Mouse (Mus musculus): ENCODE data around the gene Tgfa. TPM values are rescaled to one million over a fixed set of nuclear protein-coding genes. Genes with fewer than 3 reads are reported as not detected.

Tgfa gene
- polyA plus RNA-seq, 1 experiment from 2014 or later = 7.5 TPM

DNA sequence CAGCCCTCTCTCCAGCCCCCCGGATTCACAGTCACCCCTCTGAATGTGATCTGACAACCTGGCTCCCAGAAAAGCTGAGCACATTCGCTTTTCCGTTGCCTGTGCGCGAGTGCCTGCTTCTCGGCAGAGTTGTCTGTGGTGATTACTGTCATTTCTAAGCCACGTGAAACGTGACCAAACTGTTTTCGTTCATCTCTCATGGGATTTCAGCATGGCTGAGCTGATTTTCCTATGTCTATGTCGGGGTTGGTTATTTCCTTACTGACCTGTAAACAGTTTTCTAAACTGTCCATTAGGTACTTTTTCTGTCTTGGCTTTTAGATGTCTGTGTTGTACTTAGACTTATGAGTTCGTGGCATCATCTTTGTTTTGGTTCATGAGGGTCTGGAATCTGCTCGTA, 12.0 kb downstream of the Tgfa start:
- Histone ChIP-seq H3K9me3 (ENCODE audit: control insufficient read depth) (no peaks in the 10 kb centered on the region), H3K27ac (ENCODE audit: low read depth, low read length) (no peak overlapping the region), H3K9ac (ENCODE audit: low read depth, low read length) (no peak overlapping the region), H3K4me2 (replicated peaks; ENCODE audit: low read depth) (no peak overlapping the region), H3K36me3 (ENCODE audit: control insufficient read depth, insufficient read depth) (no peaks in the 10 kb centered on the region), H3K4me3 (ENCODE audit: low read depth, low read length) (no peak overlapping the region), H3K27me3 (replicated peaks; ENCODE audit: control insufficient read depth, insufficient read depth, low read length) (no peaks in the 10 kb centered on the region), H3K4me1 (replicated peaks; ENCODE audit: control insufficient read depth, insufficient read depth, low read length) (no peaks in the 10 kb centered on the region)
- WGBS = 81% methylated on average over 12 of the region's 12 CpGs
- ATAC-seq = no peak
- TF ChIP-seq CTCF (IDR thresholded peaks at IDR 0.05; ENCODE audit: low read depth) = no peak

- ATAC-seq = no peak
- no peak overlapping the region for H3K4me2 ChIP-seq (replicated peaks; ENCODE audit: low read depth)
- WGBS = 55% methylated on average over 17 of the region's 17 CpGs
Measured at GRCm38 (mm10) chr6:86209133-86210016, 14.4 kb downstream of the Tgfa start.

DNA sequence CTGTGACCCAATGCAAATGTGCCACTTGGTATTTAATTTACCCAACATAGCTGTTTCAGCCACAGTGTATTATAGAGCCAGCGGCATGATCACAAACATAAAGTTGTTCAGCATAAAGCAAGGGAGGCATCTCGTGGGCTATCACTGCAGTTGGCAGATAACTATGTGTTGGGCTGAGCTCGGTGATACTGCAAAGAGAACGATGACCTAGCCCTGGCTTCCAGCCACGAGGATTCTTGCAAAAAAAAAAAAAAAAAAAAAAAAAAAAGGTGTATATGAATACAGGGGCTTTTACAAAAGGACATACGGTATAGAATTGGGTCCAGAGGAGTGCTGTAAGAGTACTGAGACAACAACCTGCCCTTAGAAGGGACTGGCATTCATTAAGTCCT, 15.0 kb downstream of the Tgfa start:
- H3K27me3 ChIP-seq (replicated peaks; ENCODE audit: control insufficient read depth, insufficient read depth, low read length) = no peaks in the 10 kb centered on the region
- no peak for ATAC-seq
- H3K9ac ChIP-seq (ENCODE audit: low read depth, low read length) = no peak overlapping the region
- no peak overlapping the region for H3K4me3 ChIP-seq (ENCODE audit: low read depth, low read length)
- TF ChIP-seq CTCF (IDR thresholded peaks at IDR 0.05; ENCODE audit: low read depth) = no peak
- H3K27ac ChIP-seq (ENCODE audit: low read depth, low read length) = no peak overlapping the region
- no peaks in the 10 kb centered on the region for H3K4me1 ChIP-seq (replicated peaks; ENCODE audit: control insufficient read depth, insufficient read depth, low read length)
- H3K9me3 ChIP-seq (ENCODE audit: control insufficient read depth) = no peaks in the 10 kb centered on the region
- no peak overlapping the region for H3K4me2 ChIP-seq (replicated peaks; ENCODE audit: low read depth)
- no peaks in the 10 kb centered on the region for H3K36me3 ChIP-seq (ENCODE audit: control insufficient read depth, insufficient read depth)
- 50% methylated on average over 6 of the region's 6 CpGs for WGBS

More at GRCm38 (mm10) chr6:86209133-86210016, 14.4 kb downstream of the Tgfa start:
- Histone ChIP-seq H3K36me3 (ENCODE audit: control insufficient read depth, insufficient read depth) (no peaks in the 10 kb centered on the region), H3K4me1 (replicated peaks; ENCODE audit: control insufficient read depth, insufficient read depth, low read length) (no peaks in the 10 kb centered on the region), H3K4me3 (ENCODE audit: low read depth, low read length) (no peak overlapping the region), H3K27me3 (replicated peaks; ENCODE audit: control insufficient read depth, insufficient read depth, low read length) (no peaks in the 10 kb centered on the region), H3K9ac (ENCODE audit: low read depth, low read length) (no peak overlapping the region), H3K9me3 (ENCODE audit: control insufficient read depth) (no peaks in the 10 kb centered on the region), H3K27ac (ENCODE audit: low read depth, low read length) (no peak overlapping the region)
- TF ChIP-seq CTCF (IDR thresholded peaks at IDR 0.05; ENCODE audit: low read depth) = no peak

- Histone ChIP-seq H3K27me3 (replicated peaks; ENCODE audit: control insufficient read depth, insufficient read depth, low read length) (no peaks in the 10 kb centered on the region), H3K27ac (ENCODE audit: low read depth, low read length) (no peak overlapping the region), H3K4me1 (replicated peaks; ENCODE audit: control insufficient read depth, insufficient read depth, low read length) (no peaks in the 10 kb centered on the region), H3K9me3 (ENCODE audit: control insufficient read depth) (no peaks in the 10 kb centered on the region), H3K36me3 (ENCODE audit: control insufficient read depth, insufficient read depth) (no peaks in the 10 kb centered on the region), H3K4me3 (ENCODE audit: low read depth, low read length) (no peak overlapping the region), H3K9ac (ENCODE audit: low read depth, low read length) (no peak overlapping the region), H3K4me2 (replicated peaks; ENCODE audit: low read depth) (no peak overlapping the region)
- TF ChIP-seq CTCF (IDR thresholded peaks at IDR 0.05; ENCODE audit: low read depth) = no peak
- WGBS = 77% methylated on average over 3 of the region's 3 CpGs
- no peak for ATAC-seq
Measured at GRCm38 (mm10) chr6:86210619-86211018, 15.6 kb downstream of the Tgfa start.

DNA sequence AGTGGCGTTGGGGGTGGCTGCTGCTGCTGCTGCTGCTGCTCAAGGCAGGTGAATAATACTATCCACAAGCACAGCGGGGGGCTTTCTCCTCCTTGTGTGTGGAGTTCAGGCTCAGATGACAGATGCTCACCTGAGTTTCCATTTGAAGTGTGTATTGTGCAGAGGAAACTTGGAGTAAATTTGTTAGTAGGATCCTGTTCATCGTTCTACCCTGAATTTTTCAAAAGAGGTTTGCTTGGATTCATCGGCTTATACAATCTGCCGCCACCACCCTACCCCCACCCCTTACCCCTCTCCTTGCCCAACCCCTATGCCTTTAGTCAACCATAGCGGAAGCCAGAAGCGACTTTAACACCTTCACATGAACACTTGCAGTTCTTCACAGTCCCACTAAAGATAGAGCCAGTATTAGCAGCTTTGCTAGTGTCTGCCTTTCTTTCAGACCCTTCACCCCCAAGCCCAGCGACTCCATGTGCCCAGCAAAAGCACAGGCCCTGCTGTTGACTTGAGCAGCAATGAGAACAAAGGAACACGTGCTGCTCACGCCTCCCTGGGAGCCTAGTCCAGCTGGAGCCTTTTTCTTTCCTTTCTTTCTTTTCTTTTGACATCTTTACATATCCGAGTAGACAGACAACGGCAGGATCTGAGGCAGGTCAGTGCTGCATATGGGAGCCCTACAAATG, 16.2 kb downstream of the Tgfa start:
- no peak overlapping the region for H3K4me3 ChIP-seq (ENCODE audit: low read depth, low read length)
- no peak overlapping the region for H3K4me2 ChIP-seq (replicated peaks; ENCODE audit: low read depth)
- no peak overlapping the region for H3K27ac ChIP-seq (ENCODE audit: low read depth, low read length)
- no peak for TF ChIP-seq CTCF (IDR thresholded peaks at IDR 0.05; ENCODE audit: low read depth)
- H3K9ac ChIP-seq (ENCODE audit: low read depth, low read length) = no peak overlapping the region
- 79% methylated on average over 12 of the region's 12 CpGs for WGBS
- H3K27me3 ChIP-seq (replicated peaks; ENCODE audit: control insufficient read depth, insufficient read depth, low read length) = no peaks in the 10 kb centered on the region
- no peaks in the 10 kb centered on the region for H3K4me1 ChIP-seq (replicated peaks; ENCODE audit: control insufficient read depth, insufficient read depth, low read length)
- no peaks in the 10 kb centered on the region for H3K9me3 ChIP-seq (ENCODE audit: control insufficient read depth)
- H3K36me3 ChIP-seq (ENCODE audit: control insufficient read depth, insufficient read depth) = no peaks in the 10 kb centered on the region
- no peak for ATAC-seq

GRCm38 (mm10) chr6:86212871-86213640, 18.0 kb downstream of the Tgfa start:
- no peak for TF ChIP-seq CTCF (IDR thresholded peaks at IDR 0.05; ENCODE audit: low read depth)
- H3K4me1 ChIP-seq (replicated peaks; ENCODE audit: control insufficient read depth, insufficient read depth, low read length) = no peaks in the 10 kb centered on the region
- no peak overlapping the region for H3K4me2 ChIP-seq (replicated peaks; ENCODE audit: low read depth)
- no peak for ATAC-seq
- 54% methylated on average over 3 of the region's 3 CpGs for WGBS
- no peaks in the 10 kb centered on the region for H3K36me3 ChIP-seq (ENCODE audit: control insufficient read depth, insufficient read depth)
- no peak overlapping the region for H3K4me3 ChIP-seq (ENCODE audit: low read depth, low read length)
- H3K9me3 ChIP-seq (ENCODE audit: control insufficient read depth) = no peaks in the 10 kb centered on the region
- H3K27ac ChIP-seq (ENCODE audit: low read depth, low read length) = no peak overlapping the region
- no peaks in the 10 kb centered on the region for H3K27me3 ChIP-seq (replicated peaks; ENCODE audit: control insufficient read depth, insufficient read depth, low read length)
- H3K9ac ChIP-seq (ENCODE audit: low read depth, low read length) = no peak overlapping the region

All from intestine, postnatal 0 days (tissue).